Mouse (Mus musculus) CH12F3 (cell line): ENCODE data around the gene Crocc.

ENCODE experiments used
- in situ Hi-C: fragments of 300-500 bp; cut with MboI; formaldehyde crosslinking; loops from 2 replicates; pipeline ENCODE4 v1.14.3; 2020; ENCODE audit warnings: low sequenced_read_pairs

Crocc gene

GRCm38 (mm10) chr4:140986711-140987395 is 73.5 kb downstream of the Crocc start, which contains the start of gene Atp13a2:
TSS of gene Atp13a2 (plus strand) at chr4:140986873.
- in situ Hi-C loops: no loop called here

GRCm38 (mm10) chr4:140986024-140986710 is 74.2 kb downstream of the Crocc start:
- in situ Hi-C loops: no loop called here

GRCm38 (mm10) chr4:140984544-140984943 is 75.8 kb downstream of the Crocc start:
- in situ Hi-C loops: no loop called here

GRCm38 (mm10) chr4:140983442-140983841 is 76.9 kb downstream of the Crocc start:
- in situ Hi-C loops: no loop called here

GRCm38 (mm10) chr4:140982808-140983207 is 77.5 kb downstream of the Crocc start:
- in situ Hi-C loops: no loop called here

GRCm38 (mm10) chr4:140981605-140982004 is 78.7 kb downstream of the Crocc start:
- in situ Hi-C loops: no loop called here

- in situ Hi-C loops: no loop called here
These were observed 82.3 kb downstream of the Crocc start for GRCm38 (mm10) chr4:140977886-140978692.

- in situ Hi-C loops: no loop called here
These were observed 83.1 kb downstream of the Crocc start for GRCm38 (mm10) chr4:140977278-140977677.

- in situ Hi-C loops: no loop called here
These were observed 85.0 kb downstream of the Crocc start for GRCm38 (mm10) chr4:140975356-140975755.

- in situ Hi-C loops: no loop called here
These were observed 85.9 kb downstream of the Crocc start for GRCm38 (mm10) chr4:140974408-140974807.

- in situ Hi-C loops: no loop called here
These were observed 88.7 kb downstream of the Crocc start for GRCm38 (mm10) chr4:140971691-140972090.

GRCm38 (mm10) chr4:140967386-140968159 is 92.8 kb downstream of the Crocc start:
- in situ Hi-C loops: no loop called here
